Mouse (Mus musculus) lung, postnatal 0 days (tissue): ENCODE data around the gene Dusp15.

Experiments used
- CTCF ChIP-seq: IDR thresholded peaks from 2 replicates; pipeline ENCODE4 v1.5.1; 2016; ENCODE audit warnings: antibody characterized with exemption, mild to moderate bottlenecking
- EP300 ChIP-seq: IDR thresholded peaks from 2 replicates; pipeline ENCODE4 v1.6.1; 2016; ENCODE audit warnings: antibody characterized with exemption, mild to moderate bottlenecking, control low read depth

GRCm38 (mm10) chr2:152896926-152897325 is 54.6 kb downstream of the Dusp15 start:
- no peak for TF ChIP-seq CTCF
- no peak for TF ChIP-seq EP300
